Mouse (Mus musculus): ENCODE results near the gene Hddc3.

DNA sequence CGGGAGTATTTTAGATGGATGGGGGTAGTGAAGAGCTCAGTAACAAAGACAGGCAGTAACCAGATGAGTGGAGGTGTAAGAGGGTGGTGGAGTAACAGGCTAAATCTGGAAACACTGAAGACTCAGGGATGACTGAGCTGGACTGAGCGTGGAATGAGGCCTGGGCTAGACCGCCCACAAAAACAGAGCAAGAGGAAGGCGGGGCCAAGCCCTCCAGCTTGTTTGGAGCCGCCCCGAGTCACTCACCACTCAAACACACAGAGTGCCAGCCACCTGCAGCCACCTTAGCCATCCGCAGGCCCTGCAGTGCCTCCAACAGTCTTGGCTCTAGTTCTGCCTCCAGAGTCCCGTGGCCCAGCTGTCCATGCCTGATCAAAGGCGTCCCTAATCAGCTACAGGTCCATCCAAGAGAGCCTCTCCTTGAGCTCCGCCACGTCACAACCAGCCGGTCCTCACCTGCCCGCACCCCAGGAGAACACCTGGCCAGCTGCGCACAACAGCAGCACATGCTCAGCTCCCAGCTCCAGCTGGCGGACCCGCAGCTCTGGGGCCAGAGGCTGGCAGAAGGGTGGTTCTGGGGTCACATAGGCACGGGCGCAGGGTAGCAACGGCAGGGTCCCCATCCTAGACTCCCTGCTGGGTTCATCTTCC, 22.9 kb upstream of the Hddc3 start:
- TF ChIP-seq CTCF (IDR thresholded peaks at IDR 0.05; ENCODE audit: control insufficient read depth, insufficient read depth, insufficient replicate concordance, low read depth, low read length) (no peak), POLR2A (IDR thresholded peaks at IDR 0.05; ENCODE audit: control insufficient read depth, low read depth, low read length) (no peak)
